Mouse (Mus musculus) layer of hippocampus, adult 11-12 months (tissue): ENCODE results near the gene Flt3.

Source experiments
- DNase-seq: peaks from one replicate; pipeline ENCODE4 v3.0.0; 2022; ENCODE audit warnings: low spot score

Gene Flt3

DNA sequence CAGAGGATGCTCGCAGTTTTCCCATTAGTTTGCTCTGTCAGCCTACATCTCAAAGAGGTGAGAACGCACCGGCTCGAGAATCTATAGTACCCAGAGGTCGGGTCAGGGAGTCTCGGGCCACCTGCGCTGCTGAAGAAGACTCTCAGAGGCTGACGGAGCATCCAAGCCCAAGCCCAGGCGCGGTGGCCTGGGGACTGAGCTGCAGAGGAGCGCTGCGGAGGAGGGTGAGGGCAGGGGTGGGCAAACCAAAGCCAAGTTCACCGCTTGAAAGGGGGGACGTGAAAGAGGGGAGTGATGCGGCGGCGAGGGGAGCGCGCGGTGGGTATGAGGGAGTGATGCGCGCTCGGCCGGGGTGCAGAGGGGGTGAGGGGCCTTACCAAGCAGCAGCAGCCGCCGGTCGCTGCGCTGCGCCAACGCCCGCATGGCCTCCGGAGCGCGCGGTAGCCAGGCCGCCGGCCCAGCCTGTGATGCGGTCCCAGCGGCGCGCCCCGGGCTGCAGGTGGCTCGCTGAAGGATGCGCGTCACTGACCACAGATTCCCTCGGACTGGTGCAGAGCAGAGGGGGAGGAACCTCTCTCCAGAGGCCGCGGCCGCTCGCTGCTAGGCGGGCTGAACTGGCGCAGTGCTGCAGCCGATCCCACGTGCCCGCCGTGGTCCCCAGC, at the start of gene Flt3:
TSS of gene Flt3 (minus strand) at position 647 of the 662 bp plus-strand sequence.
- DNase-seq = peak; percentile 18

DNA sequence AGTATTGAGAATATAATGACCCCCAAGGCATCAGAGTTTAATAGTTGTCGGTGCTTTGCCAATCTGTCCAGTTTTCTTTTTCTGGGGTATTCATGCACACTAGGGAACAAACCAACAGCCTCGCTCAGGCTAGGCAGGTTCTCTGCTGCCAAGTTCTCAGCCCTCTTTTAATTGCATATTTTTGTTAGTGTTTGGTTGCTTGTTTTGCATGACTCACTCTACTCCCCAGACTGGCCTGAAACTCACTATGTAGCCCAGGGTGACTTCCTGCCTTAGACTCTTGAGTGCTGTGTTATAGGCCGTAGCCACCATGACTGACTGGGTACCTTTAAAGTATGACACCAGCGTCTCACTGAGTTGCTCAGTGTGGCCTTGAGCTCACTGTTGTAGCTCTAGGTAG, 48.6 kb upstream of the Flt3 start:
- DNase-seq = no peak

DNA sequence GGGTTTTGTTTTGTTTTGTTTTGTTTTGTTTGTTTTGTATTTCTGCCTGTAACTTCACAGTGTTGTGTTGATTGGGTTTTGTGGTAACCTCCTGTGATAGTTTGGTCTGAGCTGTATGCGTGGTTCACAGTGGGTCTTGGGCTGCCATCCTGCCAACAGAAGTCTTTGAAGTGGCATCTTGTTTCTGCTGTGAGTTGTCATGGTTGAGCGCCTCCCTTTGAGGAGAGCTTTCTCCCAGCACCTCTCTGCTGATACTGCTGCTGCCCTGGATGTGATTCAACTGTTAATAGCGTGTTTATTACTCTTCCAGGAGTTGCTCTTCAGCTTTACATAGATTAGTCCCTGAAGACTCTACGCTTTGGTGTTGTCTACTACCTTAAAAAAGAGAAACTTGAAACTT, 48.2 kb upstream of the Flt3 start:
- DNase-seq = no peak

DNA sequence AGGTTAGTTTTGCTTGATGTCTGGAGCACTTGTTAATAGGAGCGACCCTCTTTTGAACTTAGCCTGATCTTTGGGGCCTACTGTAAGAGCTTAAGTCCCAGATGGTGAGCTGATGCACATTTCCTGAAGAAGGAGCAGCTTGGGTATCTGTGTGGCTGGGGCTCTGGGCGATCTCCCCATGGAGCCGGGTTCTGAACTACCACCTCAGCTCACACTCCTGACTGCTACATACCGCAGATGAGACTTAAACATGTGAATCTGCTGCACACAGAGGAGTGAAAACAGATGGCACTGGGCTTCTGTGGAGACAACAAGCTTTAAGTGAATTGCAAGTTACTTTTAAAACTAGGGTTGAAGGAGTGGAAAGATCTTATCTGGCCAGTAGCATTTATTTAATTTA, 45.0 kb upstream of the Flt3 start:
- DNase-seq = no peak

DNA sequence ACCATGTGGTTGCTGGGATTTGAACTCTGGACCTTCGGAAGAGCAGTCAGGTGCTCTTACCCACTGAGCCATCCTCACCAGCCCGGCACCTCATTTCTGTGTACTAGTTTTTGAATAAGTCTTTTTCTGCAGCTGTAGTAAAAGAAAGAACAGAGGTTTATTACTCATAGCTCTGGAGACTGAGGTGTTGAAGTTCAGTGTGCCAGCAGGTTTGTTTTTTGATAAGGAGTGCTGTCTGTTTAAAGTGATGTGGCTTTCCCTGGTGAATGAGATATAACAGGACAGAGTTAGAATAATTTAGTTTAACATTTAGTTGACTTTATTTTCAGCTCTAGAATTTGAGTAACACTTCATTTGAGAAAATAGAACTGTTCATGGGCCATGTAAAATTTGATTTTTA, 44.5 kb upstream of the Flt3 start:
- no peak for DNase-seq

DNA sequence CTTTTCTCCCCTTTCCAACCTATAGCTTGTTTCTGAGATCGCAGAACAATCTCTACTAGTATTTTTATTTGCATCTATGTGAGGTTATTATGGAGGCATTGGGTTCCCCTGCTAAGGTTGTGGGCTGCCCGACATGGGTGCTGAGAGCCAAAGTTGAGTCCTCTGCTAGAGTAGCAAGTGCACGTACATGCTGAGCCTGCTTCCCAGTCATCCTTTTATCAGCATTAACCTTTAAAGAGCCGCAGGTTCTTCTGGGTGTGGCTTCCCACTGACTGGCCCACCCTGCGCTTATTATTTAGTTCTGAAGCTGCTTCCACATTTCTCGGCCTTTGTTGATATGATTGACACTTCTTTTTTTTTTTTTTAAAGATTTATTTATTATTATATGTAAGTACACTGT, 44.0 kb upstream of the Flt3 start:
- DNase-seq = no peak

DNA sequence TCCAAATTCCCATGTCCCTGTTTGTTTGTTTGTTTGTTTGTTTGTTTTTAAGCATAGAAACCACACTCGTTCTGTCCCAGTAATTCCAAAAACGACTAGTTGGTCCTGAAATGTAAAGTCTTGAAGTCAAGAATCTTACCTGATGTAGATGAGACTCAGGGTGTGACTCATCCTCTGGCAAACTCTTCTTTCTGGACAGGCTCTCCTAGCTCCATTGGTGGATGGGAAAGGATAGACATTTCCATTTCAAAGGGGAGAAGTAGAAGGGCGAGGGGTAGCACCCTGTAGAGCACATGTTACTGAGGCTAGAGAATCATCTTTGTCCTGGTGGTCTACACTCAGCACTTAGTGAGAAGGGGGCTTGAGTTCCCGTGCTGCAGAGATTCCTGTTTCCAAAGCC, 42.5 kb upstream of the Flt3 start:
- DNase-seq = no peak

DNA sequence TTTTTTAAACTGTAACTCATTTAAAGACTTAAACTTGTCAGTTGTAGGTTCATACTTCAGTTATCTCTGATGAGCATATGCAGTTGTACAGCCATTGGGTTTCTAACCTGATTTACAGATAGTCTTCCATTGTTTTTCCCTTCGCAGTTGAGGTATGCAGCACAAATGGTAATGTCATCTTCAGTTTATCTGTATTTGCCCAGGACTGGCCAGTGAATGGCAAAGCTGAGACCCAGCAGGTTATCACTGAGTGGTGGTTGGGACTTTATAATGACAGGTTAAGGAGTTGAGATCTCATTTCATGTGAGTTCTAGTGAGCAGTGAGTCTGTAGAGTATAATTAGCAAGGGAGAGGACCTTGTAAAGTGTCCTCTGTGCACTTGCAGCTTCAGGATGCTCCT, 41.7 kb upstream of the Flt3 start:
- DNase-seq = no peak

DNA sequence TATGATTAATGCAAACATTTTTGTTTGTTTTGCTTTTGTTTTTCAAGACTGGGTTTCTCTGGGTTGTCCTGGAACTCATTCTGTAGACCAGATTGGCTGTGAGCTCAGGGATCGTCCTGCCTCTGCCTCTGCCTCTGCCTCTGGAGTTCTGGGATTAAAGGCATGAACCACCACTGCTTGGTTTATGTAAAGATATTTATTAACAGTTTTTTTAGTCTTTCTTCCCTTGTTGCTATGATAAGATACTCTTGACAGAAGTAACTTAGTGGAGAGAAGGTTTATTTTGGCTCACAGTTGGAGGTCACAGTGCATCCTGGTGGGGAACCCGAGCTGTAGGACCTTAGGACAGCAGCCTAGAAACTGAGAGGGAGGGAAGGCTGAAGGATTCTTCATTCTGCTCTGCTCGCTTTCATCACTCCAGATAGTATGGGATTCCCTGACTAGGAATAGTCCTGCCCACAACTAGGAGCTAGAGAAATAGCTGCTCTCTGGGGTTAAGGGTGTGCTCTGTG, 40.8 kb upstream of the Flt3 start:
- no peak for DNase-seq

DNA sequence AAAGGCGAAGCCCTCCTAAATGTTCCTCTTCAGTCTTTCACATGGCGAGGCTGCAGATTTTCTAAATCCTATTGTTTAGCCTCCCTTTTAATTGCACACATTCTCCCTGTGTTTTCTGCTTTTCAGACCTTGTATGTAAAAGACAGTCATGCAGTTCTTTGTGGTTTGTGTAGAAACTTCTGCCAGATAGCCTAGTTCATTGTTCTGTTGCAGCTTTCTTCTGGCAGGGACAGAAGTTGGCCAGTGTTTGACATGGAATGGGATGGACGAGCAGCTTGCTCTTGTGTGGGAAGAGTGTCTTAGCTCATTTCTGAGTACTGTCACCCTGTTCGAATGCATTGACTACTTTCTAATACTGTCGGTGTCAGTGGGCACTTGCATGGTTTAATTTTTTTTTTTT, 36.2 kb upstream of the Flt3 start:
- DNase-seq = no peak

DNA sequence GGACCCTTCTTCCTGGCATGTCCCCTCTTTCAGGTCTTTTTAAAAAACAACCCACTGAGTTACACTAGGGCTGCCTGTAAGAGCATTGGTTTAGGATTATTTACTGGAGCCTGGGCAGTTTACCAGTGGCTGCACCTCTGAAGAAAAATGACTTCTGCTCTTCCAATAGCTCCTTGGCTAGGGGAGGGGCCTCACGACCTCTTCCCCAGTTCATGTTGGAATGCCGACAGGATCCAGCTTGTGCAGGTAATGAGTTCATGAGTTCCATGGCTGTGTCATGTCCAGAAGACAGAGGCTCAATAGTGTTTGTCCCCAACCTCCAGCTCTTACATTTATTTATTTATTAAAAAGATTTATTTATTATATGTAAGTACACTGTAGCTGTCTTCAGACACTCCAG, 35.5 kb upstream of the Flt3 start:
- no peak for DNase-seq

DNA sequence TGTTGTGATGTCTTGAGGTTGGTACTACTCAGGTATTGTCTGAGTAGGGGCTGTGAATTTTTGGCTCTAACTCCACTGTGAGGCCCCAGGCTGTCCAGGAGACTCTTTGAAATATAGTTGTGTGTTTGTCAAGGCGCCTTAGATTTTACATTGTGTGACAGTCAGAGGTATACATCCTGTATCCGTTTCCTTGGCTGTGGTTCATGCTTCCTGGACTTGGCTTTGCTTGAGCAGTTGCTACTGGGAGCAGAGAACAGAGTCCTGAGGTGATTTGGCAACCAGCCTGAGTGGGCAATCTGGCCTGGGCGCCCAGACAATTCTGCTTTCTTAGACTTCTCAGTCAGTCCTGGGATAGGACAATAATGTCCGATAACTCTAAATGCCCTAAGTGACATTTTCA, 34.9 kb upstream of the Flt3 start:
- DNase-seq = no peak

DNA sequence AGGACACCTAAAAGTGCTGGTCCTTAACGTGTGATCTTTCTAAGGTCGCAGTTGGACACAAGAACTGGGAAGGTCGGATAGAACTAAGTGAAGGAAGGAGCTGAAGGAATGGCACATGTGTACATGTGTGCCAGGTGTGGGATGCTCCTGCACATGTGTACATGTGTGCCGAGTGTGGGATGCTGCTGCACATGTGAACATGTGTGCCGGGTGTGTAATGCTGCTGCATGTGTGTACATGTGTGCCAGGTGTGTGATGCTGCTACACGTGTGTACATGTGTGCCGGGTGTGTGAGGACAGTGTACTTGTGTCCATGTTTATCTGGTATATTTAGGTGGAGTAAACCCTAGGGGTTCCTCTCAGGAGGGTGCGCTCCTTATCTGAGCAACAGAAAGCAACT, 32.6 kb upstream of the Flt3 start:
- no peak for DNase-seq

DNA sequence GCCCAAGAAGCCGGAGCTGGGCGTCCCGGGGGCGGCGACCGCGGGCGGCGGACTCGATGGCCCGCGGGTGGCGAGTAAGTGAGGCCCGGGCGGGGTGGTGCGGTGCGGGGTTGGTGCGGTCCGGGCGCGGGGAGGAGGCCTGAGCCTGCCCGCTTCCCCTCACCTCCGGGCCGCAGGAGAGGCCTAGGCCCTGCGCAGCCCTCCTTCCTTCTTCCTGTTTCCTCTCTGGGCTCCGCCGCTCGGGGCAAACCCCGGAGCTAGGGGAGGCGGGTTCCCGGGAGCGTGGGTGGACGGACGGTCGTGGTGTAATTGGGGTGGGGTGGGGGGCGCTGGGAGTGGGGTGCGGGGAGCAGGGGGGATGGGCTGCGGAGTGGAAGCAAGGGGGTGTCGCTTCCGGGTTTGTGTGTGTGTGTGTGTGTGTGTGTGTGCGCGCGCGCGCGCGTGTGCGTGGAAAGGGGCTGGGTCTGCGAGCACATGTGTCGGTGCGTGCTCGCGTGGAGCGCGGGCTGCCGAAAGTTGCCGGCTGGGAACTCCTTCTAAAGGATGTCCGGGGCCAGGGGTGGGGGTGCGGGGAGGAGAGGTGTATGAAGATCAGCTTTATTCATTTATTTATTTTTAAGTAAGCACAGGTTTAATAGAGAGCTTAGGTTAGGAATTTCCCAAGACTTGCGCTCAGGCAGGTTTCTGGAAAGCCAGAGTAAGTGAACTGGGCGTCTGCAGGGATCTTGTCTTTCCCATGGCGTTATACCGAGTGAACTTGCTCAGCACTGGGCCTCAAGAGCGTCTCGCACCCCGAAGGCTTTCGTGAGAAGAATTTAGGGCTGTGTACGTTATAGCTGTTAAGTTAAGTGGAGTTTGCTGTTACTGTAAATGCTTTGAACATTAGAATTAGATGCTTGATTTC, 30.9 kb upstream of the Flt3 start:
- peak; percentile 78 for DNase-seq

DNA sequence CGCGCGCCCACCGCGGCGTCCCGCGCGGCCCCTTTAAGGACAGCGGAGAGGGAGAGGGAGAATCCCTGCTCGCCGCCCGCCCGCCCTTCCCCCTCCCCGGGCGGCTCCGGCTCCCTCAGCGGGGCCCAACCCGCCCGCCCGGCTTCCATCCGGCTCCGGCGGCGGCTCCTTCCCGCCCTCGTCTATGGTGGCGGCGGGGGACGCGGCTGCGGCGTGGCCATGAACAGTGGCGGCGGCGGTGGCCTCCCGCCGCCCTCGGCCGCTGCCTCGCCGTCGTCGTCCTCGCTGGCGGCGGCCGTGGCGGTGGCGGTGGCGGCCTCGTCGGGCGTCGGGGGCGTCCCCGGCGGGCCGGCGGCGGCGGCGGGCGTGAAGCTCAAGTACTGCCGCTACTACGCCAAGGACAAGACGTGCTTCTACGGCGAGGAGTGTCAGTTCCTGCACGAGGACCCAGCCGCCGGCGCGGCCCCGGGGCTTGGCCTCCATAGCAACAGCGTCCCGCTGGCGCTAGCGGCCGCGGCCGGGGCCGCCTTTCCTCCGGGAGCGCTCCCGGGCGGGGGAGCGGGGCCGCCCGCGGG, 30.2 kb upstream of the Flt3 start:
- no peak for DNase-seq

DNA sequence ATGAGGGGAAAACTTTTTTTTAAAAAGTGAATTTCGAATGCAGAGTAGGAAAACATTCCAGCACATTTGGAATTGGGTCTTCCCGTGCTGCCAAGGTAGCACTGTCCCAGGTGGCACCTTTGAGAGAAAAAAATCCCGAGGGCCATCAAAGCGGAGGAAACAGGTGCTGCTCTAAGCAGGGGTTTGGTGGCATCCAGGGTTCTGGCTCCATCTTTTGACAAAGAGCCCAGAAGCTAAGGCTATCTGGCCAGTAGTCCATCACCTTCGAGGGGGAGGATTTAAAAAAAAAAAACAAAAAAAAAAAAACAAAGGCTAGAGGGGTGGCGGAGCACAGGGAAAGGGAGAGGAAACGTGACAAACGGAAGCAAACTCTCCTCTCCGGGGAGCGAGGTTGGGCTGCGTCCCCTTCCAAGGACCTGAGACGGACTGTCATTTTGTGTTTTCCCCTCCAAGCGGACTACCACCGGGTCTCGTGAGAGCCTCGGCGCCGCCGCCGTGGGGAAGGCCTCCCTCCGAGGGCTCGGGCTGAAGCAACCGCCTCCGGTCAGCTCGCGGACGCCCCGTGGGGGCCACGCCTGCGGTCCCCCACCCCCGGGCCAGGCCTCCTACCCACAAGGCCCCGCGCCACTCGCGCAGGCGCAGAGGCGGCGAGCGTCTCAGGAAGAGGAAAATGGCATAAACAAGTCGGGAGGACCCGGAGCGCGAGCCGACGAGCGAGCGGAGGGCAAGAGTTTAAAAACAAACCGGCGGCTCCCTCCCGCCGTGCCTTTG, 29.4 kb upstream of the Flt3 start, which contains the start of gene Pan3:
TSS of gene Pan3 (plus strand) at position 627 of the 771 bp plus-strand sequence.
- DNase-seq = peak; percentile 96

DNA sequence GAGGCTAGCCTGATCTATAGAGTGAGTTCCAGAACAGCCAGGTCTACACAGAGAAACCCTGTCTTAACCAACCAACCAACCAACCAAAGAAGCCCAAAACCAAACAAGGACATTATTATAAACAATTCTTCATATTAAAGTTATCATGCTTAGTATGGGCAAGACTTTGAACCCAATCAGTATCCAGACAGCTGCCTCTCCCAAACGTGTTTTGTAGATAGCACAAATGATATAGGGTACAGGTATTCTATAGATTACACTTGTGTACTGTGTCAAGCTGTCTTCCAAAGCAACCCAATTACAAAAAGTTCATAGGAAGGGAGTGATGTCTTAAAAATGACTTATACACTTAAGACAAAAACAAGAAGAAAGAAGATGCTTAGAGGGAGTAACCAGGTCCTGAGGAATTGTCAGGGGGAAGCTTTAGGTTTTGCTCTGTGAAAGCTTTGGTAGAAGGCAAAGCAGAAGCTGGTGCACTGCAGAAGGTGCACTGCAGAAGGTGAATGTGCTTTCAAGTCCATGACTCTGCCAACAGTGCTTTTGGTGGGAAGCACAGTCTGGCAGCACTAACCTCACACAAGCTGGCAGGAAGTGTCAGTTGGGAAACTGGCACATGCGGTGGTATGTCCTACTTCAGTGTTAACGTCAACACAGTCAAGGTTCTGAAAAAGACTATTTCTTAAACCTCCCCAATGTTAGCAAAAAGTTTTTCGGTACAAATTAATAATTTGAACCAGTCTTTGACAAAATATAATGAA, 25.9 kb upstream of the Flt3 start:
- DNase-seq = no peak

DNA sequence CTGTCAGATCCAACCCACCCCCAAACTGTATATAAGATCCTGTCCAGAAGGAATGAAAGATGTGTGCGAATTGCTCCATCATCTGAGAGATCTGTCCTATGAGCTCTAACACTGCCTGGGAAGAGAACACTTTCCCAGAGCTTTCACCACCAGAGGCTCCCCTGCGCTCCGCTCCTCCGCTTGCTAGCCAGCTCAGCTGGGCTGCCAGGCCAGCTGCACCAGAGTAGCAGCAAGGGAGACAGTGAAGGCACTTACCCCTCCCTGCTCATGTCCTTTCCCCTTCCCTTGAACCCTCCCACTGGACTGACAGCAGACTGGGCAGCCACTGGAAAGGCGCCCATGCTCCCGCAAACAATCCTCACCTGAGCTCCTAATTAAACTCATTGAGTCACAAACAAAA, 23.3 kb upstream of the Flt3 start:
- DNase-seq = no peak

DNA sequence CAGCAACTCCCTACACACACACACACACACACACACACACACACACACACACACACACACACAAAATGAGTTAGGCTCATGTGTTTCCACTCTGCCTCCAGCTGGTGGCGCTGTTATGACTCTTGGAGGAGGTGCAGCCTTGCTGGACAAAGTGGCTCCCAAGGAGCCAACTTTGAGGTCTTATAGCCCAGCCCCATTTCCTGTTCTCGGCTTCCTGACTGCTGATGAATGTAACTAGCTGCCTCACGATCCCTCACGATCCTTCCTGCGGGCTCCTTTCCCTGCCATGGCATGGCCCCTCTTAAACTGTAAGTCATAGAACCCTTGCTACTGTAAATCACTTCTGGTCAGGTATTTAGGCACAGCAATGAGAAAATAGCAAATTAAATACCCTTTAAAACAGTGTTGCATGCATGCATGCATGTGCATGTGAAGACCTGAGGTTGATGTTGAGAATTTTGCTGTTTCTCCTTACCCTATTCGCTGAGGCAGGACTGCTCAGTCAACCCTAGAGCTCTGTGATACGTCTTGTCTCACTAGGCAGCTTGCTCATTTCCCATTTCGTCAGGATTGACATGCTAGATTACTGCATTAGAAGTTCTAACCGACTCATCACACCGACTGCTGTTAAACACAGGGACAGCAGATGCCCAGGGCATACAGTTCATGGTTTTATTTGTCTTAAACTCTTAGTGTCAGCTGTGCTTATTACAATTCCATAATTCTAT, 18.3 kb upstream of the Flt3 start:
- DNase-seq = no peak

DNA sequence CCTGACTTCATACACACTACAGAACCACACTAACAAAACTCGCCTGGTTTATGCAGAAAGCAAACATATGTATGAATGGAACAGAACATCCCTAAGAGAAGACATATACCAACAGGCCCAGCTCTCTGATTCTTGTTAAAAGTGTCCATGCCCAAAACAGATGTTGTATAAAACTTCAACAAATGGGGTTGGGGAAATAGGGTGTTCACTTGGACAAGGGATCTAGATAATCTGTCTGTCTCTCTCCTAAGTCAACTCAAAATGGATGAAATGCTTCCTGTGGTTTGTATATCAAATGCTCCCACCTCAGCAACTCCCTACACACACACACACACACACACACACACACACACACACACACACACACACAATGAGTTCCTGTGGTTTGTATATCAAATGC, 17.7 kb upstream of the Flt3 start:
- no peak for DNase-seq

DNA sequence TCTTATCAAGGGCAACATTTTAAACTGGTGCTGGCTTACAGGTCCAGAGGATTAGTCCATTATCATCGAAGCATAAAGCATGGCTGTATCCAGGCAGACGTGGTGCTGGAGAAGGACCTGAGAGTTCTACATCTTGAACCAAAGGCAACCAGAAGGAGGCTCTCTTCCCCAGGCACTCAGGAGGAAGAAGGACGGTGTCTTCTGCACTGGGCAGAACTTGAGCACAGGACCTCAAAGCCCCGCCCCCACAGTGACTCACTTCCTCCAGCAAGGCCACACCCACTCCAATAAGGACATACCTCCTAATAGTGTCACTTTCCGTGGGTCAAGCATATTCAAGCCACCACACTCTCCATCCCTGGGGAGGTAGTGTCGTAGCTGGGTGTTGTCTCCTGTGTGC, 10.3 kb upstream of the Flt3 start:
- DNase-seq = no peak
